Mouse (Mus musculus) liver, adult 2 months (tissue): ENCODE results near the gene Frem1.

Source experiments
- CTCF ChIP-seq: fragments of 200-500 bp; IDR thresholded peaks from 2 replicates; pipeline ENCODE4 v1.5.1; 2011; ENCODE audit warnings: low read depth, low read length, control low read depth
- POLR2A ChIP-seq: fragments of 200-500 bp; IDR thresholded peaks from 2 replicates; pipeline ENCODE4 v1.6.1; 2011; ENCODE audit warnings: low read length, control low read depth; ENCODE audit not compliant: insufficient read depth; ENCODE audit errors: extremely low read depth

DNA sequence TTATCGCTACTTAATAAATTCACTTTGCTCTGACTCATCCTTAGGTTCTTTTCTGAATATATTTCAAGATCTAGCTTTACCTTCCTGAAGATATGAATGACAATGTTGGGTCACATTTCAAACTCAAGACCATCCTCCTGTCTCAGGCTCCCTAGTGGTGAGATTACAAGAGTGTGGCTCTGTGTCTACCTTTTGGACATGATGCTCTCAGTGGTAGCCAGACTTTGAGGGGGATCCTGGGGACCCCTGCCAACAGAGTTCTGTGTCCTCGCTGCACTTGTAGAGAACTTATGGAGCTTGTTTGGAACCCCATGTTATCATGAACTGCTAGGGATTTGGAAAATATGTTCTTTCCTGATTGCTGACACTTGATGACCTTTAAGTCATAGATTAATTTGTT is 190.7 kb downstream of the Frem1 start:
- TF ChIP-seq POLR2A (no peak), CTCF (no peak)
